Mouse (Mus musculus): ENCODE measurements at regions not wholly inside any gene's neighbourhood (a gene's known extent, or its start where the extent isn't known, plus 50 kb on each side); places are given as distances from the start of the nearest gene placed in this dataset.

DNA sequence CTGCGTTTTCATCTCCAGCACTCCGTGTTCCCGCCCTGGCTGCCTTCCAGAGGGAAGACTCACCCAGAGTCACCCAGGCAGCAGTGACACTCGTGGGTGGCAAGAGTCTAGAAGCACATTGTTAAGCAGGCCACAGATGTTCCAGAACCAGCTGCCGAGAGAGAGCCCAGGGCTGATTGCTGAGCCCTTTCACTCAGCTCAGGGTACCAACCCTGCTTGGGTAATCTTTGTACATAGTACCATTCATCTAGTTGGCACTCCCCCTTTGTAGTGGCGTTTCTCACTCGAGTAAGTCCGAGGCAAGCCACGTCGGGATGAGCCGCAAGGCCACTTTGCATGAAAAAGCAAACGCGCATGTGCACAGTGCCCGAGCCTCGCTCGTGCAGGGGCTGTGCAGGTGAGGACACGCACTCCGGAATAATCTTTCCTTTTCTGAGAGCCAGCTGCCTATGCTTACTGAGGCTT is 156.9 kb downstream of the Zfp281 start:
- no peak for DNase-seq (ENCODE audit: low spot score)

DNA sequence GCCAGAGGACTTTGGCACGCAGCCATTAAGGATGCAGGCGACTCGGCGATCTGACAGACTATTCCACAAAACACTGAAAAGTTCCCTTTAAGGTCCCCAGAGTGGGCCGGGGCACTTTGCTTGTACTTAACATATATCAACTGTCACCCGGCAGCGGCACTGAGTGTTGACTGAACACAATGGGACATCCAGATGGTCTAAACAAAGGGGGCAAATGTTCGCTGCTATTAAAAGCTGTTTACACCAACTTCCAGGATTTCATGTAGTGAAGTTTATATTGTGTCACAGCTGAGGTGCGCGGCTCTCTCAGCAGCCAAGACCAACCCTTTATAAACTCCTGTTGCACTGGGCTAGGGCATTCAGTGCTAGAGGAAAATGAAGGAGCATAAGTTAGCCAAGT is 157.6 kb downstream of the Zfp281 start:
- DNase-seq (ENCODE audit: low spot score), result no peak

DNA sequence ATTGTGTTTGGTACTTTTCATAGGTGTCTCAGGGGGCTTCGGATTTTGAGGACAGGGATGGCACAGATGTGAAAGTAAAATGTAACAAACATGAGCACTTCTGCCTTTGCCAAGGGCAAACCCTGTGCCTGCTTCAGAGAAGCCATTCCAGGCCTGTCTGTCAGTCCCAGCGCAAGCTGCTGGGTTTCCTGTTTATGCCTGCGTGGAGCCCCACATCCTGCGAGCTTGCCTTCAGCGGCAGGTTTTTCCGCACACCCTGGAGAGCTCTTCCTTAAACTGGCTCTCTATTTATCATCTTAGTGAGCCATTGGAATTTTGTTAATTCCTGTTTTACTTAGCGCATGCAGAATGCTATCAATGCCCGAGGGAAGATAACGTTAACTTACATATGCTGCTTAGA is 159.5 kb downstream of the Zfp281 start:
- no peak for DNase-seq (ENCODE audit: low spot score)

DNA sequence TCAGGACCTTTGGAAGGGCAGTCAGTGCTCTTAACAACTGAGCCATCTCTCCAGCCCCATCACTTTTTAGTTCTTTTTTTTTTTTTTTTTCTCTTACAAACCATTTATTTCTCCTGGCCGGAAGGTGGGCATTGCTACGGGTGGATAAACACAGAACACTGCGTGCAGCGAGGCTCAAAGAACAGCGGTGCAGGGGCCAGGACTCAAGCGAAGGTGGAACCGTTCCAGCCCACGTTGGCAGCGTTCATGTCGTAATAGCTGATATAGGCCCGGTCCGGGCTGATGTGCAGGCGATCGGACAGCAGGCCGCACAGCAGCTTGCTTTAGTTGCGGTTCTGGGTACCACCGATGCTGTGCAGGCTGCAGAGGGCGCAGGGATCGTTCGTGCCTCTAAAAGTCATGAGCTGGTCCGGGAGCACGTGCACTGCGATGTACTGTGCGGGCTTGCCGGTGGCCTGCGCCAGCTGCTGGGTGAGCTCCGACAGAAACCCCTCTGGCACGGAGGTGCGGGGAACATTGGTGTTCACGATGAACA is 164.3 kb downstream of the Zfp281 start:
- DNase-seq (ENCODE audit: low spot score), result no peak

DNA sequence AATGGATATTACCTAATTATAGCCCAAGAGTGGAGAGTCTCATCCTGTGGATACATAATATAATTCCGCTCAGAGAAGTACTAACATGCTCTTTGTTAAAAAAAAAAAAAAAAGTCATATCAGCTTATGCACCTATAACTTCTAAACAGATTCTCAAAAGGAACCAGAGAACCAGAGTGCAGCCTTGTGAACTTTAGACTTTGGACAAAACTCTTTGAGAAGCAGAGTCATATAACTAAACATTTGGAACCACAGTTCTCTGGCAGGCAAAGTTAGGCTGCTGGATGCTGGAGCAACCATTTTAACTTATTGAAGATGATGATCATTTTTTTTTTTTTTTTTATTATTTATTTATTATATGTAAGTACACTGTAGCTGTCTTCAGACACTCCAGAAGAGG is 166.9 kb downstream of the Zfp281 start:
- DNase-seq (ENCODE audit: low spot score), result no peak

All from adipocyte (in vitro differentiated cells).